8 mouse cellular contexts compared by ENCODE assay signal in genomic region chr2:72855276-72855970, GRCm38 (mm10).
A peak's percentile ranks its signal among the peaks of the same experiment; 100 is the strongest.
DNase-seq lines count a peak whose midpoint lies in the region; ATAC-seq and TF ChIP-seq lines count a peak whose summit lies in the region.

No protein-coding gene starts in this region.

- ATAC-seq in limb, embryonic 14.5 days (ENCODE audit: low FRiP score, low read depth) = no peak
- ATAC-seq in G1E (ENCODE audit: extremely low read depth, insufficient number of reproducible peaks, low FRiP score, poor library complexity, severe bottlenecking) = peak; percentile 63
- 0 out of 2 replicates have a peak, but pooled peaks have one; percentile 14 for ATAC-seq in megakaryocyte progenitor cell, adult 5-6 weeks (replicated peaks; ENCODE audit: poor library complexity)

- TF ChIP-seq CTCF in G1E (IDR thresholded peaks at IDR 0.05; ENCODE audit: low read depth, low read length) = no peak

- peaks cover 8% of the 10 kb centered on the region for H3K4me1 ChIP-seq in limb, embryonic 14.5 days (ENCODE audit: control insufficient read depth, insufficient read depth, low read length)
- no peaks in the 10 kb centered on the region for H3K4me1 ChIP-seq in limb, embryonic 10.5 days
- peaks cover 46% of the 10 kb centered on the region for H3K4me1 ChIP-seq in G1E (ENCODE audit: insufficient read depth, low read depth, low read length)

- H3K9ac ChIP-seq in limb, embryonic 14.5 days (ENCODE audit: low read depth, low read length, severe bottlenecking) = no peak overlapping the region

- TF ChIP-seq POLR2A in limb, embryonic 14.5 days (IDR thresholded peaks at IDR 0.05; ENCODE audit: borderline replicate concordance, extremely low read depth, insufficient read depth, insufficient read length) = no peak

- H3K4me2 ChIP-seq in limb, embryonic 14.5 days (replicated peaks; ENCODE audit: low read depth, low read length, severe bottlenecking) = no peak overlapping the region

- no peaks in the 10 kb centered on the region for H3K9me3 ChIP-seq in limb, embryonic 14.5 days (ENCODE audit: control insufficient read depth, low read length)
- no peaks in the 10 kb centered on the region for H3K9me3 ChIP-seq in limb, embryonic 10.5 days (replicated peaks)
- no peaks in the 10 kb centered on the region; the same call in 1 of the 2 replicates for H3K9me3 ChIP-seq in G1E (replicated peaks)

- no peaks in the 10 kb centered on the region for H3K36me3 ChIP-seq in limb, embryonic 14.5 days (ENCODE audit: control insufficient read depth, insufficient read depth, low read length)
- no peaks in the 10 kb centered on the region for H3K36me3 ChIP-seq in limb, embryonic 10.5 days
- no peaks in the 10 kb centered on the region for H3K36me3 ChIP-seq in G1E (replicated peaks)

- 67% methylated on average over 11 of the region's 11 CpGs for WGBS in limb, embryonic 14.5 days
- 92% methylated on average over 11 of the region's 11 CpGs for WGBS in limb, embryonic 10.5 days

- no peak overlapping the region for H3K27ac ChIP-seq in limb, embryonic 14.5 days (replicated peaks; ENCODE audit: low read depth, low read length)
- no peak overlapping the region for H3K27ac ChIP-seq in limb, embryonic 10.5 days

- DNase-seq in adrenal gland, postnatal 10 days = peak; percentile 4
- DNase-seq in adrenal gland, adult 2 months = no peak
- peak; percentile 67 for DNase-seq in limb, embryonic 14.5 days (ENCODE audit: low spot score)
- DNase-seq in limb, embryonic 10.5 days (ENCODE audit: low spot score) = no peak
- DNase-seq in G1E (ENCODE audit: low spot score) = peak; percentile 44
- DNase-seq in embryo, embryonic 10.5 days (ENCODE audit: low spot score) = no peak
- no peak for DNase-seq in testis, postnatal 10 days (ENCODE audit: low spot score)

- no peak overlapping the region for H3K4me3 ChIP-seq in limb, embryonic 14.5 days (replicated peaks; ENCODE audit: low read length)
- H3K4me3 ChIP-seq in limb, embryonic 10.5 days = no peak overlapping the region
- no peak overlapping the region; the same call in 1 of the 2 replicates for H3K4me3 ChIP-seq in G1E (ENCODE audit: low read depth, low read length)

- H3K27me3 ChIP-seq in limb, embryonic 14.5 days (ENCODE audit: control insufficient read depth, insufficient read depth, low read length) = no peaks in the 10 kb centered on the region
- H3K27me3 ChIP-seq in limb, embryonic 10.5 days (ENCODE audit: low read depth, poor library complexity, severe bottlenecking) = no peaks in the 10 kb centered on the region
- H3K27me3 ChIP-seq in G1E (ENCODE audit: insufficient read depth, low read length) = no peaks in the 10 kb centered on the region; the same call in 1 of the 2 replicates

Comparison
In these comparisons a context has a peak if more than half of its experiments do, and no peak if none do; other contexts are left out.
1. DNase-seq: peak in adrenal gland, postnatal 10 days (single experiment), limb, embryonic 14.5 days (single experiment) and G1E (single experiment); none in adrenal gland, adult 2 months (single experiment), limb, embryonic 10.5 days (single experiment), embryo, embryonic 10.5 days (single experiment) and testis, postnatal 10 days (single experiment).